Mouse (Mus musculus) embryonic fibroblast, embryonic 13.5 days (primary cell): ENCODE data around the gene Slc40a1.

ENCODE experiments used
- CTCF ChIP-seq: IDR thresholded peaks from 2 replicates; pipeline ENCODE4 v1.5.1; 2011; ENCODE audit warnings: mild to moderate bottlenecking, control low read depth, low read length, moderate library complexity, borderline replicate concordance; ENCODE audit not compliant: insufficient read depth
- POLR2A ChIP-seq: IDR thresholded peaks from 2 replicates; pipeline ENCODE4 v1.6.1; 2011; ENCODE audit warnings: low read depth, mild to moderate bottlenecking, control low read depth, low read length, moderate library complexity

GRCm38 (mm10) chr1:45875640-45876039, 50.7 kb downstream of the Slc40a1 start:
- TF ChIP-seq CTCF (no peak), POLR2A (no peak)
